Mouse (Mus musculus) brain, embryonic 18.5 days (tissue): ENCODE measurements at regions not wholly inside any gene's neighbourhood (a gene's known extent, or its start where the extent isn't known, plus 50 kb on each side); places are given as distances from the start of the nearest gene placed in this dataset.

ENCODE experiments used
- DNase-seq: peaks from one replicate; pipeline ENCODE4 v3.0.0-alpha.2; 2012; ENCODE audit warnings: low read depth, low spot score

DNA sequence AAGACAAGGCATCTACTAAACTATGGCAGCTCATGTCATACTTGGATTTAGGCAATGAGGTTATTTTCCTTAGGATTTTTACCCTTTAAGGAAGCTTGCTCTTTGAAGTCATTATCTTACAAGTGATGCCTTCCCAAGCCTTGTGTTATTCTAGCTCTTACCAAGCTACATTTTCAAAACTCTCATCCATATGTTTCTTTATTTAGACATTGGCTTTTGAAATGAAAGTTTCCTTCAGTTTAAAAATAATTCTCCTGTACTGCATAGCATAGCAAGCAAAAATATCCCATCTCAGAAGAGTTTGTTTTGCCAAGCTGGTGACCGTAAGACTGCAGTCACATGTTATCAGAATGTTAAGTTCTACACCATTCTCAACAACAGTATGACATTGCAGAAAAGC lies 372.8 kb upstream of the Sptlc3 start:
- DNase-seq, result no peak

DNA sequence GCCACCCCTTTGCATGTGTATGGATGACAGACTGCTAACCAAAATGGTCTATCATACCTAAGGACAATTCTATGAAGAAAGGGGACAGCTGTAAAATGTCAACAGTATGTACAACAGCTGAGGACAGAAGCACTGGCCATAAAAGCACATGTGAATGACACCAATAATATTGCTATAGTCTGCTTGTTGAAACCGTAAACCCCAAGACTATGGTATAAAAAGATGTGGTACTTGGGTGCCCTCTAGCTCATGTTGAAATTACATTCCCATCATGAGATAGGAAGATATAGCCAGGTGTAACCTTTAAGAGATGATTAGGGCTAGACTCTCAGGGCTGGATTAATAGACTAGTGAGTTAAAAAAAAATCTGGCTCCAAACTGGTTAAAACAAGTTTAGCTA lies 361.6 kb upstream of the Sptlc3 start:
- no peak for DNase-seq

DNA sequence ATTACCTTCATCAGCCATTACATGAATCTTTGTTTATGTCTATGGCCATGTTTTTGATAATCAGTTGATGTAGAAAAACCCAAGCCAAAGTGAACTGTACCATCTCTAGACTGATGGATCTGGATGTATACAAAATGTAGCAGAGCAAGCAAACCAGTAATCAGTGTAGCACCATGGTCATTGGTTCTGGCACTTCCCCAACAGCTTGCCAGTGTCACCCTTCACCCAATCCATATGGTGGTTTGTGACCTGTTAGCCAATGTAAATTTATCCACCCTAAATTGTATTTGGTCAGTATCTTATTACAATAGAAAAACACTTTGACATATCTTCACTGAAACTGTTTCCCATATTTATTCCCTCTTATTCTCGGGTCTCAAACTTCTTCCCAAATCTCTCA lies 346.7 kb upstream of the Sptlc3 start:
- DNase-seq, result no peak

DNA sequence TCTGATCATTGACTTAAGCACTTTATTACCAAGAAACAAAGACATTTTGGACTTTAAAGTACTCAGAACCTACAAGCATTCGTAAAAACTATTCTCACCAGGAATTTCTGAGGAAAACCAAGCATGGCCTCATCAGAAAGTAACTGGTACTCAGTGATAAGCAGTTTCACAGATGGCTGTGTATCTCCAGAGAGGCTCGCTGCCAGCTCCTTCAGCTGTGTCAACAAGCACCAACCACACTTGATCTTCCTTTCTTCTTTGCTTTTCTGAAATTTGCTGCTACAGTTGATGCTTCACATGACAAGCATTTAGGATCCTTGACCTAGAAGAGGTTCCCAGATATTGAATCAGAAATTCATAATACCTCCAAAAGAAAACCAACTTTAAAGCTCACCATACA lies 314.1 kb upstream of the Sptlc3 start:
- DNase-seq, result no peak

DNA sequence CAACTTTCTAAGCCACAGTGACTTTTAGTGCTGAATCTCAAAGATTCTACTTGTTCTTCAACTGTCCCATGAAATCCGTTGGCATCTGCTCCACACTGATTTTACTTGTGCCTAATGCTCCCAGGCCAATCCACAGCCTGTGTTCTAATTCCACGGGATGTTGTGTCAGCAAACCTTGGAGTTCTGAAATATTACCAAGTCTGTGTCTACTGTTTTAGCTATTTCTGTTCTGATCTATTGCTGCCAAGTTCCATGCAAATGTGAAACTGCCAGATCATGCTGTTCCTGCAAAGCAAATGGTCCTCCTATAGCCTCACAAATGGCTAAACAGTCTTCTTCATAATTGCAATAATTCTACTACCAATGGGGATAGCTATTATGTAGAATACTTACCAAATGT lies 295.4 kb upstream of the Sptlc3 start:
- DNase-seq, result no peak

DNA sequence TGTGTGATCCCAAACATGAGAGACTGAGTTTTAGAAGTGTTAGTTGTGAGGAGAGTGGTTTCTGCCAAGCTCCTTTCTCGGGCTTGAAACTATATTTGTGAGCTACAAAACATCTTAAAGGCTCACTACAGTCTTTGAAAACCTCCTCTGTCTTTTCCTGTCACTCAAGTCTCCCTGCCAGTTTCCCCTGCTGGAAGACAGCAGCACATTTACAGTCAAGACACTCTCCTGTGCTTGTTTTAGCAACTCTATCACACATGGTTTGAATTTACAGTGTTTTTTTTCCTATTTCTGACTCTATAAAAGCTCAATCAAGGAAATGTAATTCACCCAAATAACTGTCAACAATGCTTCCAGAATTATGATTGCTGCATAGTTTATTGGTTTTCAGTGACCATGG lies 286.1 kb upstream of the Sptlc3 start:
- DNase-seq, result peak; percentile 32

DNA sequence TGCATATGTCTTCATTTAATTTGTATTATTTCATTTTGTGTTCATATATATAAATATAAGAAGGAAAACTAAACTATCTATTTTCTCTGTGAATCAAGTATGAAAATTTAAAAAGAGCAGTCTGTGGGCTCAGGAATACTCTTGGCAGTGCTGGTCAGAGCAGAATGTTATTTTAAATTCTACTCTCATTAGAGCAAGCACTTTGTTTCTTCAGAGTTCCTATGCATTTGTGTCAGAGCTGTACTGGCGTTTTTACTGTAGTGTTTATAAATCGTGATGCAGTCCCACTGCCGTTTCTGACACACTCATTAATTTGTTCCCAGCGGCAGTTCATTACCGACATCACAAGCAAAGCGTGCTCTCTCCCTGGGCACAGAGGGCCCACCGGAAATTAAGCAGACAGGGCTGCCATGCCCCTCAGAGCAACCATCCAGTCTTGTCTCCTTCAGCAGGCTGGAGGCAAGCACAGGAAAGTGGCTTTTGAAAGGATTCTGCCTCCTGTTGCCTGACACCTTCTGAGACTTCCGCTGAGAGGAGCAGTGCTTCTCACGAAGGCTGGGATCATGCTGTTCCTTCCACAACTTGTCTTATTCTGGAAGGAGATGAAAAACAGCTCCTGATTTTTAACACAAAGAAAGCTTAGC lies 272.8 kb upstream of the Sptlc3 start:
- peak; percentile 18 for DNase-seq

DNA sequence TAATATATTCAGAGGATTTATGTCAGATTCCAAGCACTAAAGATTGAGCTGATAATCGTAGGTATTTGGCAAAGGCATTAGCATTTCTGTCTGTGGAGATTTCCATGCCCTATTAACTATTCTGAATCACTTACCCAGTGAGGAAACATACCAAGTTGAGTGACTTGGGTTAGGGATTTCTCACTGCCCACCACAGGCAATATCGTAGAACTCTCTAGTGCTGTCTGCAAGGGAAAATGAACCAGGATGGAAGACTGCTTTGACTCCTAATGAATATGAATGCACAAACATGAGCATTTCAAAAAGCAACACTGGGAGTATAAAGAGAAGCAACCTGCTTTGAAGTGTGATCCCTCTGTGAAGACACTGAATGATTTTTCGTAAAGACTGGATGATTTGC lies 263.3 kb upstream of the Sptlc3 start:
- DNase-seq, result no peak

DNA sequence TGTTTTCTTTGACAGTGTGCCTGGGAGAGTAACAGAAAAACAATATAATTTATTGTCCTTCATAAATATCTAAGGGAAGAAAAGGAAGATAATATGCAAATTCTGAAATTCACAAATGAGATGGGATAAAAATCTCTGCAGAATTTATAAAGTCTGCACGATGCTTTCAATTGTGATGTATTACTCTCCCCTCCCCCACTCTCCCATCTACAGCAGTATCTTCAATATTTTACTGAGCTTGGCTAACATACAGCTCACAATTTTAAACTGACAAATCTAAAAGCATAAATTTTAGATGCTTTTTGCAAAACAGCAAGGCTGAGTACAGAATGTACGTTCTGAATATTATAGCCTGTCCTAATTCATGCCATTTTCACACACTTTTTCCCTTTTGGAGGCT lies 243.6 kb upstream of the Sptlc3 start:
- no peak for DNase-seq

DNA sequence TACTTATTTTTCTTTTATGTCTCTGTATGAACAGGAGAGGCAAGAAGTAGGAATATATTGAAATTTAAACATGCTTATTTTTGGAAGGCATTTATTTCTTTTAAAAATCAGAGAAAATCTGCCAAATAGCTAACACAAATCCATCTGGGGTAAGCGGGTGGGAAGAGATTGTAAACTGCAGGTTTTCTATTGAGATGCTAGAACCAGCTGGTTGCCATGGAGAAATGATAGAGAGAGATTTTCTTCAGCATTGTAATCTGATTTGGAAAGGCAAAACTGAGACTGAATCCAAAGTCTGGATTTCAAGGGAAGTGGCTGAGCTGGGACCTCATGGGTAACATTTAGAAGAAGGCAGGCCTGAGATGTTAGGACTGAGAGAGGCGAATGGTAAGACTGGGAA lies 226.6 kb upstream of the Sptlc3 start:
- peak; percentile 46 for DNase-seq

DNA sequence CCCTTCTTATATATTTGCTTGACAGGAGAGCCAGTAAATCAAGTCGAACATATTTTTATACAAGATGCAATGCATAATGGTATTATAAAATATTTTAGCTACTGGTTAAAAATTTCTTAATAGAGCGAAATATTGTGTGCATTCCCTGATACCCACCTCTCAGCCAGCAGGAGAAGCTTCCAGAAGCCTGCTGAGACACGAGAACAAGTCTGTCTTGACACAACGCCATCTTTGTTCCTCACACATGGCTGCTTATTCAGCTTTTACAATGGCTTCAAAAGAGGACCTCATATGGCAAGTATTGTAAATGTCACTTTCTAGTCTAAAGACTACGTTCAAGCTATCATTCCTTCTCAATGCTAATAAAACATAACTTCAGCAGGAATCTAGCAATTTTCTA lies 217.1 kb upstream of the Sptlc3 start:
- DNase-seq, result no peak

DNA sequence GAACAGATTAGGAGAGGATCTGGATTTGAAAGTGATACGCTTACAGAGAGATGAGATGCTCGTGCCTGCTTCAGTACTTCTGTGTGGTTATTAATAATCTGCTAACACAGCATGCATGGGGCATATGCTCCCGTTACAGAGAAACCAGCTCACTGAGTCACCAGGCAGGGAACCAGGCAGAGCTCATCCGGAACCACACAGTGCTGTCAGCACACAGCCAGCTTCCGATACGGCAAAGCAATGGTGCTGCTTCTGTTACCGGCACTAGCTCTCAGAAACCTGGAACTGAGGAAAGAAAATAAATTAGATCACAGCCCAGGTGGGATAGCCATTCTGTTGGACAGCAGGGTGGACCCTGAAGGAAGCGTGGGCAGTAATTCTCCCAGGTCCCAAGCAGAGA lies 216.1 kb upstream of the Sptlc3 start:
- DNase-seq, result no peak

DNA sequence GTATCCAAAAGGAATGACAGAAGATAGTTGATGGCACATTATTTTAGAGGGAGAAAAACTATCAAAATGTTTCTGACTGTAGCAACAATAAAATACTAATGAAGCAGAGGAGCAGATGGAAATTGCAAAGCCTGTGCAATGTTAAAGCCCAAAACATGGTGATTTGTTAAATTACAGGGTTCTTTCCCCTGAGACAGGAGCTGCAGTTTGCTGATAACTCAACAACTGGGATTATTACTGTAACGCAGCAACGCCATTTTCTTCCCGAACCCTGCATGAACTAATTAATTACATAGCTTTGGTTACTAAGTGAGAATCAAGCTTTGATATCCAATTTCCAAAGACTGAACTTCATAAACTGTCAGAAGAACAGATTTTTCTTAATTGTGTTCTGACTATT lies 212.7 kb upstream of the Sptlc3 start:
- no peak for DNase-seq

DNA sequence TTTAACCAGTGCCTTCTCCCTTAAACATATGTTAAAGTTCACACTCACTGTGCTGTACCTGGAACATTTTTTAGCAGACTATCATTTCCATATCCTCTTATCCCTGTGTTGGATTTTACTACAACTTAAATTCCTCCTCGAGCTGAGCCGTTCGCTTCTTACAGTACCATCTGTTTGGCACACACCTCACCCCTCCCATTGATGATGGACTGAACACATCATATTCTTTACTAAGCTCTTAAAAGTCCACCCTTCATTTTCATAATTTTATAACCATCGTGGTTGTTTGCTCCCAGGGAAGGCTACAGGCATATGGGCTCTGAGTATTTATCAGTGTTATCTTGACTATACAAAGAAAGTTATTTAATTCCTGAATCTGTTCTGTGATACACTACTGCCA lies 209.4 kb upstream of the Sptlc3 start:
- DNase-seq, result no peak

DNA sequence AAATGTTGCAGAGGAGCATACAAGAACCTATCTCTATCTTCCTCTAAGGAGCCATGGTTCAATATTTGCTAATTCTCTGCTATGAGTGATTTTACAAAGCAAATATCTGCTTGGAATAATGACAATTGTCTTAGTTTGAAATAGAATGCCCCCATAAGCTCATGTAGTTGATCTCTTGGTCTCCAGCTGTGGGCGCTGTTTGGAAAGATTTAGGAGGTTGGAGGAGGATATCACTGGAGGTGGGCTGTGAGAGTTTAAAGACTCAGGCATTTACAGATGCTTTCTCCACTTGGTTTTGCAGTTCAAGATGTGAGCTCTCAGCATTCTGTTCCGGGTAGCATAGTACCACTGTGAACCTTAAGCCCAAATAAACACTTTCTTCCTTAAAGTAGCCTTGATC lies 207.3 kb upstream of the Sptlc3 start:
- DNase-seq, result no peak

DNA sequence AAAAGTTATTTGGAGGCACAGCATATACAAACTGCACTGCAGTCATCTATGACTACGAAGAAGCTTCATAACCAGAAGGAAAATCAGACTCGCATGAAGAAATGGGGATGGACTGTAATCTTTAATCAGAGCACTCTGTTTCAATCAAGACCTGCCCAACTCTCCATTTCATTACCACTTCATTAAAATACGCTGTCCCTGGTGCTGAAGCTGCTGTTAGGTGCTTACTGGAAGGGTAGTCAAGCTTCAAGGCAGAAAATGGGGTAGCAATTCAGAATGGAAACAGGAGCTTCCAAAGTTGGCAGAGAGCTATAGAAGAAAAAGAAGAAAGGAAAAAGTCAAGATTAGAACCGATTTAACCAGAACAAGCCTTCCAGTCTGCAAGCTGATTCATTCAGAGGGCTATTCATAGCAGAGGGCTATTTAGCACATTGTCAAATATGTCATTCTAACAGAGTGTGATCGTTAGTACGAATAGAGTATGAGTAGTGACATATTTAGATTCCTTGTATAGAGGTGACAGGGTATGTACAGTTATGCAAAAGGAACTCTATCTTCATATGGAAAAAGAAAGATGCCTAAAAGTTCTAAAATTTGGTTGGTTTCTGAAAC lies 195.1 kb upstream of the Sptlc3 start:
- no peak for DNase-seq

DNA sequence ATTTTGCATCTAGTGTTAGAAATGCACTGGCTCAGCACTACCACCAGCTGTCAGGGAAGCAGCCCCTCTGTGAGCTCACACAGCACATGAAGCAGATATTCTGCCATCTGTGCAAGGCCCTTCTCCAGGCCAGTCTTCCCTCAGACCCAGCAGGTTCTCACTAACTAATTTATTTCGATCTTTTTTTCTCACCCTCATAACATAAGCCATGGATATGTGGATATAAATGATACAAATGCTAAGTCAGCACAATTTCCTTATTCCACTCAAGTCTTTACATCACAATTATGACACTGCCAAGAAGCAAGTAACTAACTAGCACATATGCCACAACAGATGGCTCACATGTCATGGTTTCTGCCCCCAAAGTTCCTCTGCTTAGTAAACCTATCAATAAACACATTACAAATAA lies 182.3 kb upstream of the Sptlc3 start:
- peak; percentile 64 for DNase-seq

DNA sequence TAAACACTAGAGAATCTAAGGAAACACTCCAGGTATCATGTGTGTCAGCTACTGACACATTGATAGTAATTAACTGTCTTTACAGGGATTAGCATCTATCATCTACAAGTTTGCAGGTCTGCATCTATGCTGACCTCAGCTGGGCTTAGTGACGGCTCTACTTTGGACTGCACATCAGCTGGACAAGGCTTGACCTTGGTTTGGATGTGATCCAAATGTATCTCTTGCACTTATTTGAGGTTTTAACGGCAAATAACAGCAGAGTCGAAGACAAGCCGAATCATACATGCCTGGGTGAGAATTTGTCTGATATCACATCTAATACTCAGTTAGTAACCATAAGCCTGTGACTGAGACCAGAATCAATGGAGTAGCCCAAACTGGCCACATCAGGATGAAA lies 181.7 kb upstream of the Sptlc3 start:
- DNase-seq, result no peak

DNA sequence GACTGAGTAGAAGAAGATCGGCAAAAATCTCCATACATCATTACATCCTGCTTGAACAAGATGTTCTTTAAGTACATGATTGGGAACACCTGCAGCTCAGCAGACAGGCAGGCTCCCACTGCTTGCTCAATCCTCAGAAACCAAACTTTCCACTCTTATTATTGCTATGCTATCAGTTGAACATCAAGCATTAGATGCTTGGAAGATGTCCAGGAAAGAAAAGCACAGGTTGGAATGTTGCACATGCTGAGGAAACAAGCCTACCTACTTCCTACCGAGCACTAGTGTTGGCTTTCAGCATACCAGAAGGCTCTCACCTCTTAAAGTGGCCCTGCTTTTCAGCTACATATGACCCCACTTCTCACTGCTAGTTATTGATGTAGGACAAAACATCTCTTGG lies 171.2 kb upstream of the Sptlc3 start:
- no peak for DNase-seq

DNA sequence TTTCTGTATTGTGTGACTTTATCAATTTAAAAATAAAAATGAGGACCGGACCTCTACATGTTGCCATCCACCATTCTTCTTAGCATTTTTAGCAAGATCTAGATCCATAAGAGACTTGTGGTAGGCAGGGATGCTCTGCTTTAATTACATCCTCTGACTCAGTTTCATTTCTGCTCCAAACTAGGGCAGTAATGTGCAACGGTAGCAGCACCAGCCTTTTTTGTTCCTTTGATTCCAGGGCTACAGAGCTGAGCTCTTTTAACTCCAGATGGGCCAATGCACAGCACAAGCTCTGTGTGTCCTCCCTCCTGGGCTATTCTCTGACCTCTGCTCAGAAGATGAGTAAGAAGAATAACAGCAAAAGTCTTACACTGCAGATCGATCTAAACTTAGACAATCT lies 168.2 kb upstream of the Sptlc3 start:
- no peak for DNase-seq

DNA sequence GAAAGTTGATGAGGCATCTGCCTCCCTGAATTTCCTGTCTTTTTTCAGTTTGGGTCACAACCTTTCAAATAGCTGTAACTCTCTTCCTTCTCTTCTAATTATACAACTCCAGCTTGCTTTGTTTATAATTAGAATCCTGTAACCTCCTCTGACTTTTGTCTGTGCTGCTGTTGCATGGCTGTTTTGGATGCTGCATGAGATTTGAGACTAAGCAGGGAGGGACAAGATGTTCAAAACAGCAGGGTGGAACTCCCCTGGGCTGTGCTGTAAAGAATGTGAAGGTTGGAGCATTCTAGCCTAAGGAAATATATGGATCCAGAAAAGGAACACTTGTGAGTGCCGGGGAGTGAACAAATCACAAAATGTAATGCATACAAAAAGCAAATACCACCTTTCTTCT lies 159.0 kb upstream of the Sptlc3 start:
- no peak for DNase-seq

DNA sequence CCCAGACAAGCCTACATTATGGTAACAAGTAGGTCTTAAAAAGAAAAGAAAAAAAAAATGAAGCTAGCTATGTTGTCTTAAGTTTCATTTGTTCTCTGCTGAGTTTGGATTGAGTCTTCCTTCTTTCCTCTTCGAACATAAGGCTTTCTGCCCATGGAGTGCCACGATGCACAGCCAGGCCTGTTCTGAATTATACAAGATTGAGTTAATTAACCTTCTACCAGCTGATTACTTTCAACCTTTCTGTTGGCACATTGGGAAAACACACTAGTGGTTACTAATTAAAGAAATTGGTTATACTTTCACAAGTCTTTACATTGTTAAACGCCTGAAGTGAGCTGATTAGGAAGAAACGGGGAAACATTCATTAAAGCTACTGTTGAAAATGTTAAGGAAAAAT lies 155.5 kb upstream of the Sptlc3 start:
- DNase-seq, result no peak

DNA sequence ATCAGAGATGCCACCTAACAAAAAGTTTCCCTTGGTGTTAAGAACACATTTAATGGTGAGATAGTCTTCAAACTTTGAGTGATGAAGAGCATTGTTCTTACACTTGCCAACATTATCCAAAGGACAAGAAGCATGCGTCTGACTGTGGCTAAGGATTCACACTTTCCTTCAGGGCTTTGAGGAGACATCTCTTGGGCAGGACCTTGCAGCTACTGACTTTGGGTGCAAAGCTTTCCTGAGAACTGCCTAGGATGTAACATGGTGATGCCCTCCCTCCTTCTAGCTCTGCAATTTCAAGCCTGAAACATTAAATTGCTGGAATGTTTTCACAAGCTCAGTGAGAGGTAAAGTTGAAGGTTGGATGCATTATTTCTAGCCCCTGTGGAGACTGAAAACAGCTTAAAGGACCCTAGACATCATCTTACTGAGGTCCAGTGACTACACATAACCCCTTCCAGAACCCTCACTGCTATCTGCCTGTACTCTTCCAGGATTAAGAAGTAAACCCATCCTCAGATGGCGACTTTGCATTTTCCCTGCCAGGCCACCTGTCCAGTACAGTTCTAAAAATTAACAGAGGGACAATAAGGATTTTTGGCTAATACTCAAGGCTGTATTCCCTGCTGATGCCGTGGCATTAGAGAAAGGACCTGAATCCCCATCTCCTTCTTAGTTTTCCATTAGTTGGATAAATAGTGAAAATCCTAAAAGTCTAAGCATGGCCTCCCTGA lies 137.3 kb upstream of the Sptlc3 start:
- no peak for DNase-seq
